Mouse (Mus musculus) liver, embryonic 11.5 days (tissue): ENCODE data around the gene Smagp. TPM values are rescaled to one million over a fixed set of nuclear protein-coding genes. Genes with fewer than 3 reads are reported as not detected.

Experiments used
- ATAC-seq: fragments of 200-750 bp; cut with Nextera tagmentation; replicated peaks from 2 replicates; pipeline ENCODE4 v1.8.0; 2017; ENCODE audit warnings: moderate number of reproducible peaks, mild to moderate bottlenecking, moderate TSS enrichment, moderate library complexity; ENCODE audit not compliant: low FRiP score
- DNase-seq: peaks from one replicate; pipeline ENCODE4 v3.0.0-alpha.2; 2017; ENCODE audit warnings: low spot score
- H3K27ac ChIP-seq: fragments of 300-500 bp; sonication (generic); 2 replicates; pipeline ENCODE4 v1.5.1; 2014; ENCODE audit warnings: mild to moderate bottlenecking, low read depth, low read length, control low read depth
- H3K27me3 ChIP-seq: fragments of 300-500 bp; sonication (generic); replicated peaks from 2 replicates; pipeline ENCODE4 v1.6.1; 2014; ENCODE audit warnings: low read length, mixed read lengths; ENCODE audit not compliant: control insufficient read depth, insufficient read depth
- H3K36me3 ChIP-seq: fragments of 300-500 bp; sonication (generic); 2 replicates; pipeline ENCODE4 v1.6.1; 2014; ENCODE audit warnings: mild to moderate bottlenecking, low read length, moderate library complexity, mixed read lengths; ENCODE audit not compliant: control insufficient read depth, insufficient read depth
- H3K4me1 ChIP-seq: fragments of 300-500 bp; sonication (generic); replicated peaks from 2 replicates; pipeline ENCODE4 v1.6.1; 2014; ENCODE audit warnings: low read length, mixed read lengths; ENCODE audit not compliant: control insufficient read depth, insufficient read depth
- H3K4me2 ChIP-seq: fragments of 300-500 bp; sonication (generic); 2 replicates; pipeline ENCODE4 v1.6.1; 2014; ENCODE audit warnings: mild to moderate bottlenecking, control low read depth, moderate library complexity
- H3K4me3 ChIP-seq: fragments of 300-500 bp; sonication (generic); 2 replicates; pipeline ENCODE4 v1.5.1; 2014; ENCODE audit warnings: low read depth, low read length, control low read depth
- H3K9ac ChIP-seq: fragments of 300-500 bp; sonication (generic); 2 replicates; pipeline ENCODE4 v1.6.1; 2014; ENCODE audit warnings: low read depth, low read length, control low read depth
- H3K9me3 ChIP-seq: fragments of 300-500 bp; sonication (generic); 2 replicates; pipeline ENCODE4 v1.6.1; 2016; ENCODE audit warnings: low read length, inconsistent platforms, mixed read lengths; ENCODE audit not compliant: control insufficient read depth
- WGBS: fragments of 180-500 bp; shearing (Covaris S2); extraction: QIAGEN DNeasy Blood & Tissue Kit; methylation state at CpG from one replicate; pipeline ENCODE4 v1.1.7; 2014; 5-methylcytosine and 5-hydroxymethylcytosine counted together
- polyA plus RNA-seq: library from polyadenylated mRNA; unstranded; fragments of >200 nt; fragmentation: Nextera tagmentation; extraction: Ambion mirVana; gene quantifications from 2 replicates; pipeline ENCODE4 v1.2.1, GENCODE M21; 2014

Gene Smagp
- polyA plus RNA-seq, 1 experiment from 2014 or later, result 15.6 TPM

GRCm38 (mm10) chr15:100679005-100679404 lies 42.3 kb upstream of the Smagp start:
- Histone ChIP-seq H3K9me3 (no peaks in the 10 kb centered on the region), H3K27me3 (no peaks in the 10 kb centered on the region), H3K9ac (no peak overlapping the region), H3K4me2 (peak overlapping the region; percentile 13; the same call in 1 of the 2 replicates), H3K36me3 (no peaks in the 10 kb centered on the region), H3K27ac (no peak overlapping the region; the same call in 1 of the 2 replicates), H3K4me1 (peaks cover 21% of the 10 kb centered on the region), H3K4me3 (no peak overlapping the region)
- WGBS, result 81% methylated on average over 14 of the region's 14 CpGs
- ATAC-seq (no peak), DNase-seq (no peak)

- H3K36me3 ChIP-seq, result no peaks in the 10 kb centered on the region
- no peak overlapping the region for H3K4me3 ChIP-seq
- H3K27ac ChIP-seq, result no peak overlapping the region
- no peaks in the 10 kb centered on the region for H3K9me3 ChIP-seq
- H3K27me3 ChIP-seq, result no peaks in the 10 kb centered on the region
- H3K9ac ChIP-seq, result no peak overlapping the region
- peaks cover 24% of the 10 kb centered on the region for H3K4me1 ChIP-seq
- DNase-seq (no peak), ATAC-seq (no peak)
- 76% methylated on average over 12 of the region's 12 CpGs for WGBS
- H3K4me2 ChIP-seq, result no peak overlapping the region
Observed at GRCm38 (mm10) chr15:100678581-100678980, 41.8 kb upstream of the Smagp start.

- ATAC-seq, result no peak
- 85% methylated on average over 8 of the region's 8 CpGs for WGBS
- Histone ChIP-seq H3K9ac (no peak overlapping the region), H3K4me1 (peaks cover 32% of the 10 kb centered on the region), H3K27me3 (no peaks in the 10 kb centered on the region), H3K9me3 (no peaks in the 10 kb centered on the region), H3K36me3 (no peaks in the 10 kb centered on the region), H3K4me3 (no peak overlapping the region), H3K4me2 (no peak overlapping the region), H3K27ac (no peak overlapping the region)
- no peak for DNase-seq
Observed at GRCm38 (mm10) chr15:100677675-100678074, 40.9 kb upstream of the Smagp start.

- Histone ChIP-seq H3K4me2 (no peak overlapping the region), H3K36me3 (no peaks in the 10 kb centered on the region), H3K9ac (no peak overlapping the region), H3K27me3 (no peaks in the 10 kb centered on the region), H3K4me1 (peaks cover 32% of the 10 kb centered on the region), H3K9me3 (no peaks in the 10 kb centered on the region), H3K27ac (no peak overlapping the region), H3K4me3 (no peak overlapping the region)
- ATAC-seq (no peak), DNase-seq (no peak)
- 72% methylated on average over 1 of the region's 1 CpGs for WGBS
Observed at GRCm38 (mm10) chr15:100676521-100676920, 39.8 kb upstream of the Smagp start.

GRCm38 (mm10) chr15:100675486-100675885 lies 38.7 kb upstream of the Smagp start:
- peak overlapping the region; percentile 80 for H3K27ac ChIP-seq
- WGBS, result 64% methylated on average over 3 of the region's 3 CpGs

GRCm38 (mm10) chr15:100674566-100674965 lies 37.8 kb upstream of the Smagp start:
- DNase-seq, result no peak
- H3K4me2 ChIP-seq, result peak overlapping the region; percentile 46
- no peak overlapping the region for H3K9ac ChIP-seq
- no peaks in the 10 kb centered on the region for H3K27me3 ChIP-seq
- H3K4me3 ChIP-seq, result no peak overlapping the region
- 59% methylated on average over 10 of the region's 10 CpGs for WGBS
- H3K36me3 ChIP-seq, result no peaks in the 10 kb centered on the region
- H3K9me3 ChIP-seq, result no peaks in the 10 kb centered on the region
- peaks cover 23% of the 10 kb centered on the region for H3K4me1 ChIP-seq
- peak overlapping the region; percentile 80 for H3K27ac ChIP-seq
- no peak for ATAC-seq

More at GRCm38 (mm10) chr15:100675486-100675885, 38.7 kb upstream of the Smagp start:
- H3K4me3 ChIP-seq, result no peak overlapping the region
- ATAC-seq (no peak), DNase-seq (no peak)
- H3K27me3 ChIP-seq, result no peaks in the 10 kb centered on the region
- H3K4me1 ChIP-seq, result peaks cover 25% of the 10 kb centered on the region
- H3K9ac ChIP-seq, result no peak overlapping the region
- no peaks in the 10 kb centered on the region for H3K9me3 ChIP-seq
- no peak overlapping the region for H3K4me2 ChIP-seq
- no peaks in the 10 kb centered on the region for H3K36me3 ChIP-seq

GRCm38 (mm10) chr15:100673585-100674391 lies 37.0 kb upstream of the Smagp start:
- no peaks in the 10 kb centered on the region for H3K36me3 ChIP-seq
- H3K4me2 ChIP-seq, result peak overlapping the region; percentile 46
- DNase-seq, result no peak
- peaks cover 27% of the 10 kb centered on the region for H3K4me1 ChIP-seq
- no peak overlapping the region for H3K4me3 ChIP-seq
- peak overlapping the region; percentile 80 for H3K27ac ChIP-seq
- no peaks in the 10 kb centered on the region for H3K9me3 ChIP-seq
- H3K9ac ChIP-seq, result peak overlapping the region; percentile 22; the same call in 1 of the 2 replicates
- H3K27me3 ChIP-seq, result no peaks in the 10 kb centered on the region
- ATAC-seq, result peak; percentile 79
- WGBS, result 15% methylated on average over 12 of the region's 12 CpGs

GRCm38 (mm10) chr15:100670833-100671232 lies 34.1 kb upstream of the Smagp start:
- 76% methylated on average over 5 of the region's 5 CpGs for WGBS

GRCm38 (mm10) chr15:100670004-100670403 lies 33.3 kb upstream of the Smagp start:
- Histone ChIP-seq H3K9me3 (no peaks in the 10 kb centered on the region), H3K4me3 (no peak overlapping the region), H3K4me1 (peaks cover 55% of the 10 kb centered on the region), H3K36me3 (no peaks in the 10 kb centered on the region), H3K4me2 (no peak overlapping the region), H3K27ac (no peak overlapping the region), H3K27me3 (no peaks in the 10 kb centered on the region), H3K9ac (no peak overlapping the region)
- DNase-seq, result no peak
- ATAC-seq, result no peak
- WGBS, result 74% methylated on average over 8 of the region's 8 CpGs

More at GRCm38 (mm10) chr15:100670833-100671232, 34.1 kb upstream of the Smagp start:
- no peak for ATAC-seq
- Histone ChIP-seq H3K4me3 (no peak overlapping the region), H3K27me3 (no peaks in the 10 kb centered on the region), H3K4me1 (peaks cover 48% of the 10 kb centered on the region), H3K4me2 (no peak overlapping the region), H3K9me3 (no peaks in the 10 kb centered on the region), H3K27ac (no peak overlapping the region), H3K9ac (no peak overlapping the region), H3K36me3 (no peaks in the 10 kb centered on the region)
- DNase-seq, result no peak
